Mouse (Mus musculus) heart, adult 2 months (tissue): ENCODE measurements around the gene Pde4d.

Experiments used
- CTCF ChIP-seq: fragments of 200-600 bp; IDR thresholded peaks from 2 replicates; pipeline ENCODE4 v1.8.1; 2022; ENCODE audit warnings: antibody characterized with exemption, mild to moderate bottlenecking, moderate library complexity
- EP300 ChIP-seq: fragments of 200-500 bp; IDR thresholded peaks from 2 replicates; pipeline ENCODE4 v1.6.1; 2011; ENCODE audit warnings: low read depth, low read length, control low read depth; ENCODE audit not compliant: insufficient read depth
- POLR2A ChIP-seq: fragments of 200-500 bp; IDR thresholded peaks from 2 replicates; pipeline ENCODE4 v1.6.1; 2011; ENCODE audit warnings: mild to moderate bottlenecking, low read depth, low read length, control low read depth; ENCODE audit not compliant: insufficient read depth

- TF ChIP-seq CTCF = no peak
- no peak for TF ChIP-seq EP300
- no peak for TF ChIP-seq POLR2A
Observed at GRCm38 (mm10) chr13:108685817-108686216, 236.1 kb downstream of the Pde4d start.
